Mouse (Mus musculus): ENCODE data around the gene Tldc2. TPM values are rescaled to one million over a fixed set of nuclear protein-coding genes. Genes with fewer than 3 reads are reported as not detected.

Tldc2 gene
- polyA plus RNA-seq, 1 experiment = not detected

- DNase-seq = no peak
- TF ChIP-seq POLR2A (IDR thresholded peaks at IDR 0.05; ENCODE audit: borderline replicate concordance, extremely low read depth, low read depth, low read length) (no peak), CTCF (IDR thresholded peaks at IDR 0.05; ENCODE audit: insufficient read depth, low read length) (no peak)
- Histone ChIP-seq H3K4me3 (replicated peaks; ENCODE audit: extremely low read depth, low read depth, low read length) (no peak overlapping the region), H3K4me1 (ENCODE audit: control insufficient read depth, insufficient read depth, low read length) (peaks cover 11% of the 10 kb centered on the region)
- 80% methylated on average over 4 of the region's 4 CpGs for WGBS
Measured at GRCm38 (mm10) chr2:157136176-157136575, 49.3 kb downstream of the Tldc2 start.

GRCm38 (mm10) chr2:157136646-157137045 is 49.8 kb downstream of the Tldc2 start:
- 36% methylated on average over 2 of the region's 2 CpGs for WGBS
- TF ChIP-seq CTCF (IDR thresholded peaks at IDR 0.05; ENCODE audit: insufficient read depth, low read length) = no peak
- TF ChIP-seq POLR2A (IDR thresholded peaks at IDR 0.05; ENCODE audit: borderline replicate concordance, extremely low read depth, low read depth, low read length) = no peak
- peaks cover 11% of the 10 kb centered on the region for H3K4me1 ChIP-seq (ENCODE audit: control insufficient read depth, insufficient read depth, low read length)
- no peak for DNase-seq
- no peak overlapping the region for H3K4me3 ChIP-seq (replicated peaks; ENCODE audit: extremely low read depth, low read depth, low read length)

GRCm38 (mm10) chr2:157137959-157138731 is 51.3 kb downstream of the Tldc2 start:
- H3K4me1 ChIP-seq (ENCODE audit: control insufficient read depth, insufficient read depth, low read length) = peaks cover 7% of the 10 kb centered on the region
- WGBS = 72% methylated on average over 9 of the region's 9 CpGs
- no peak for DNase-seq
- TF ChIP-seq CTCF (IDR thresholded peaks at IDR 0.05; ENCODE audit: insufficient read depth, low read length) (no peak), POLR2A (IDR thresholded peaks at IDR 0.05; ENCODE audit: borderline replicate concordance, extremely low read depth, low read depth, low read length) (no peak)
- H3K4me3 ChIP-seq (replicated peaks; ENCODE audit: extremely low read depth, low read depth, low read length) = no peak overlapping the region

- DNase-seq = no peak
- H3K4me1 ChIP-seq (ENCODE audit: control insufficient read depth, insufficient read depth, low read length) = peaks cover 3% of the 10 kb centered on the region; the same call in 1 of the 2 replicates
- H3K4me3 ChIP-seq (replicated peaks; ENCODE audit: extremely low read depth, low read depth, low read length) = no peak overlapping the region
- TF ChIP-seq POLR2A (IDR thresholded peaks at IDR 0.05; ENCODE audit: borderline replicate concordance, extremely low read depth, low read depth, low read length) (no peak), CTCF (IDR thresholded peaks at IDR 0.05; ENCODE audit: insufficient read depth, low read length) (no peak)
- 78% methylated on average over 5 of the region's 5 CpGs for WGBS
Measured at GRCm38 (mm10) chr2:157138808-157139207, 52.0 kb downstream of the Tldc2 start.

- Histone ChIP-seq H3K4me3 (replicated peaks; ENCODE audit: extremely low read depth, low read depth, low read length) (no peak overlapping the region), H3K4me1 (ENCODE audit: control insufficient read depth, insufficient read depth, low read length) (peaks cover 3% of the 10 kb centered on the region; the same call in 1 of the 2 replicates)
- TF ChIP-seq POLR2A (IDR thresholded peaks at IDR 0.05; ENCODE audit: borderline replicate concordance, extremely low read depth, low read depth, low read length) = no peak
- no peak for TF ChIP-seq CTCF (IDR thresholded peaks at IDR 0.05; ENCODE audit: insufficient read depth, low read length)
- no peak for DNase-seq
- WGBS = 85% methylated on average over 5 of the region's 5 CpGs
Measured at GRCm38 (mm10) chr2:157139251-157139802, 52.5 kb downstream of the Tldc2 start.

- WGBS = 71% methylated on average over 4 of the region's 4 CpGs
- H3K4me3 ChIP-seq (replicated peaks; ENCODE audit: extremely low read depth, low read depth, low read length) = no peak overlapping the region
- peaks cover 7% of the 10 kb centered on the region for H3K4me1 ChIP-seq (ENCODE audit: control insufficient read depth, insufficient read depth, low read length)
- no peak for DNase-seq
- no peak for TF ChIP-seq POLR2A (IDR thresholded peaks at IDR 0.05; ENCODE audit: borderline replicate concordance, extremely low read depth, low read depth, low read length)
Measured at GRCm38 (mm10) chr2:157141962-157142361, 55.1 kb downstream of the Tldc2 start.

- DNase-seq = no peak
- TF ChIP-seq CTCF (IDR thresholded peaks at IDR 0.05; ENCODE audit: insufficient read depth, low read length) (no peak), POLR2A (IDR thresholded peaks at IDR 0.05; ENCODE audit: borderline replicate concordance, extremely low read depth, low read depth, low read length) (no peak)
- H3K4me3 ChIP-seq (replicated peaks; ENCODE audit: extremely low read depth, low read depth, low read length) = no peak overlapping the region
- WGBS = 81% methylated on average over 5 of the region's 5 CpGs
- peaks cover 4% of the 10 kb centered on the region; the same call in 1 of the 2 replicates for H3K4me1 ChIP-seq (ENCODE audit: control insufficient read depth, insufficient read depth, low read length)
Measured at GRCm38 (mm10) chr2:157144132-157144531, 57.3 kb downstream of the Tldc2 start.

GRCm38 (mm10) chr2:157145173-157145572 is 58.3 kb downstream of the Tldc2 start:
- Histone ChIP-seq H3K4me3 (replicated peaks; ENCODE audit: extremely low read depth, low read depth, low read length) (no peak overlapping the region), H3K4me1 (ENCODE audit: control insufficient read depth, insufficient read depth, low read length) (peaks cover 4% of the 10 kb centered on the region; the same call in 1 of the 2 replicates)
- WGBS = 63% methylated on average over 1 of the region's 1 CpGs
- TF ChIP-seq POLR2A (IDR thresholded peaks at IDR 0.05; ENCODE audit: borderline replicate concordance, extremely low read depth, low read depth, low read length) (no peak), CTCF (IDR thresholded peaks at IDR 0.05; ENCODE audit: insufficient read depth, low read length) (no peak)
- no peak for DNase-seq

Other genes with a start within 250 kb of the Tldc2 start
- 8.4 and 11.8 TPM in 2 replicates for gene Tgif2, start 247.0 kb upstream of the Tldc2 start, polyA plus RNA-seq (2012; rRNA removed)
- gene 4930518I15Rik, start 229.1 kb upstream of the Tldc2 start, polyA plus RNA-seq (2012; rRNA removed) = 0.89 and 1.7 TPM in 2 replicates
- gene Rab5if, start 223.9 kb upstream of the Tldc2 start, polyA plus RNA-seq (2012; rRNA removed) = 82.5 and 104 TPM in 2 replicates
- 0.86 and 0.95 TPM in 2 replicates for gene Sla2, start 199.9 kb upstream of the Tldc2 start, polyA plus RNA-seq (2012; rRNA removed)
- gene Ndrg3, start 95.0 kb upstream of the Tldc2 start, polyA plus RNA-seq (2012; rRNA removed) = 32.9 and 41.7 TPM in 2 replicates
- 1.2 and 1.8 TPM in 2 replicates for gene Dsn1, start 79.9 kb upstream of the Tldc2 start, polyA plus RNA-seq (2012; rRNA removed)
- 34.1 and 37.1 TPM in 2 replicates for gene Soga1, start 7.8 kb upstream of the Tldc2 start, polyA plus RNA-seq (2012; rRNA removed)
- gene Samhd1, start 48.2 kb downstream of the Tldc2 start, polyA plus RNA-seq (2012; rRNA removed) = 69.9 and 85.8 TPM in 2 replicates
- 4.3 TPM in 2 replicates for gene Rbl1, start 117.5 kb downstream of the Tldc2 start, polyA plus RNA-seq (2012; rRNA removed)
- gene Rpn2, start 192.0 kb downstream of the Tldc2 start, polyA plus RNA-seq (2012; rRNA removed) = 179 and 205 TPM in 2 replicates
- 0.17 and 0.18 TPM in 2 replicates for gene Mroh8, start 192.5 kb downstream of the Tldc2 start, polyA plus RNA-seq (2012; rRNA removed)

Data from lung, adult 2 months (tissue).